8 mouse cellular contexts compared by ENCODE assay signal in the genomic region with DNA sequence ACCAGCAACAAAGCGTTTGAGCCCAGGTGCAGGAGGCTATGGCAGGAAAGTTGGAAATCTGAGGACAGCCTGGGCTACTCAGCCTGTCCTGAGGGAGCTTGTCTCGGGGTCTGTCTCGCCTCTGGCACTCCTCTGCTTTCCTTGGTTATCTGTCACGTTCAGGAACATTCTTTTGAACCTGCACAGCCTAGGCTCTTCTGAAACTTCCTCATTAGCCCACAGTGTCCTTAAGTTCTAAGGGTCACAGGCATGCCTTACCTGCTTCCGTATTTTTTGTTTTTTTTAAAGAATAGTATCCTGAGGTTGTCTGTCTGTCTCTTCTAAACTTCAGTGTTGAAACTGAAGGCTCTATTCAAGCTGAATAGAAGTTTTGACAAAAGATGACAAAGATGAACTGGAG. TPM values are rescaled to one million over a fixed set of nuclear protein-coding genes. Genes with fewer than 3 reads are reported as not detected.
DNase-seq lines count a peak whose midpoint lies in the region; ATAC-seq lines count a peak whose summit lies in the region.

A gene (minus strand): TSS at position 199 of the 400 bp plus-strand sequence.

- H3K4me2 ChIP-seq in heart, embryonic 16.5 days (ENCODE audit: low read depth, low read length) = no peak within 1 kb of the TSS
- no peak within 1 kb of the TSS for H3K4me2 ChIP-seq in limb, embryonic 15.5 days

- no peak for ATAC-seq in heart, embryonic 16.5 days (replicated peaks; ENCODE audit: extremely low read depth, insufficient read depth, low FRiP score)
- ATAC-seq in limb, embryonic 15.5 days (ENCODE audit: insufficient number of reproducible peaks, low FRiP score, low TSS enrichment, low read depth) = no peak
- no peak for ATAC-seq in cerebellum, adult (ENCODE audit: insufficient number of reproducible peaks, low FRiP score, low TSS enrichment)

- no peak within 1 kb of the TSS; the same call in 1 of the 2 replicates for H3K27ac ChIP-seq in heart, embryonic 16.5 days (ENCODE audit: low read length)
- no peak within 1 kb of the TSS for H3K27ac ChIP-seq in limb, embryonic 15.5 days

- no peaks in the 10 kb centered on the region for H3K9me3 ChIP-seq in heart, embryonic 16.5 days (replicated peaks; ENCODE audit: control insufficient read depth, low read length)
- no peaks in the 10 kb centered on the region for H3K9me3 ChIP-seq in limb, embryonic 15.5 days

- H3K9ac ChIP-seq in heart, embryonic 16.5 days (ENCODE audit: low read length) = no peak within 1 kb of the TSS
- H3K9ac ChIP-seq in limb, embryonic 15.5 days = no peak within 1 kb of the TSS

- H3K4me1 ChIP-seq in heart, embryonic 16.5 days (ENCODE audit: control insufficient read depth, insufficient read depth, low read length) = peaks cover 5% of the 10 kb centered on the region; the same call in 1 of the 2 replicates
- H3K4me1 ChIP-seq in limb, embryonic 15.5 days = no peaks in the 10 kb centered on the region

- WGBS in heart, embryonic 16.5 days = 47% methylated on average over 5 of the region's 5 CpGs
- WGBS in limb, embryonic 15.5 days = 48% methylated on average over 5 of the region's 5 CpGs

- no peaks in the 10 kb centered on the region for H3K36me3 ChIP-seq in heart, embryonic 16.5 days (ENCODE audit: control insufficient read depth, insufficient read depth)
- no peaks in the 10 kb centered on the region for H3K36me3 ChIP-seq in limb, embryonic 15.5 days

- H3K27me3 ChIP-seq in heart, embryonic 16.5 days (ENCODE audit: control insufficient read depth, insufficient read depth, low read length) = no peaks in the 10 kb centered on the region
- no peaks in the 10 kb centered on the region for H3K27me3 ChIP-seq in limb, embryonic 15.5 days

- no peak within 1 kb of the TSS for H3K4me3 ChIP-seq in heart, embryonic 16.5 days (ENCODE audit: low read length)
- no peak within 1 kb of the TSS for H3K4me3 ChIP-seq in limb, embryonic 15.5 days

- no peak for DNase-seq in frontal cortex, adult 2 months (ENCODE audit: extremely low spot score in 1 of 2, low spot score in 1 of 2)
- DNase-seq in frontal cortex, postnatal 10 days (ENCODE audit: low spot score in 2 of 2) = no peak
- no peak for DNase-seq in urinary bladder, adult 2 months (ENCODE audit: low spot score)
- DNase-seq in urinary bladder, adult 18-20 months (ENCODE audit: low spot score in 2 of 2) = no peak
- no peak for DNase-seq in urinary bladder, postnatal 25 days (ENCODE audit: low spot score)

RNA-seq across cellular contexts. Expression of the gene that starts here (rescaled TPM):
- 90.5 and 94.4 TPM in 2 replicates for polyA plus RNA-seq in frontal cortex, adult 2 months (2012; rRNA removed)
- 71.1 and 76.4 TPM in 2 replicates for polyA plus RNA-seq in urinary bladder, adult 2 months (2012; rRNA removed)
- polyA plus RNA-seq in heart, embryonic 16.5 days (2015; fragmentation: Nextera tagmentation; extraction: Ambion mirVana) = 22.8 and 27.2 TPM in 2 replicates
- polyA plus RNA-seq in limb, embryonic 15.5 days (2015; fragmentation: Nextera tagmentation; extraction: Ambion mirVana) = 19.0 and 20.6 TPM in 2 replicates
